Mouse (Mus musculus) thymus, adult 2 months (tissue): ENCODE results near the gene Clcn6.

Source experiments
- CTCF ChIP-seq: fragments of 200-500 bp; IDR thresholded peaks from 2 replicates; pipeline ENCODE4 v1.5.1; 2012; ENCODE audit warnings: mild to moderate bottlenecking, control low read depth, low read length, moderate library complexity, borderline replicate concordance; ENCODE audit not compliant: control insufficient read depth, poor library complexity, insufficient read depth; ENCODE audit errors: extremely low read depth
- POLR2A ChIP-seq: fragments of 200-500 bp; IDR thresholded peaks from 2 replicates; pipeline ENCODE4 v1.6.1; 2012; ENCODE audit warnings: mild to moderate bottlenecking, low read length, control low read depth, moderate library complexity; ENCODE audit not compliant: control insufficient read depth, poor library complexity, insufficient read depth; ENCODE audit errors: extremely low read depth

GRCm38 (mm10) chr4:148039254-148040028 is 820 bp upstream of the Clcn6 start:
- TF ChIP-seq CTCF = no peak
- TF ChIP-seq POLR2A = no peak
